Mouse (Mus musculus): Measurements from ENCODE around the gene 2010111I01Rik. TPM values are rescaled to one million over a fixed set of nuclear protein-coding genes. Genes with fewer than 3 reads are reported as not detected.

Gene 2010111I01Rik
- total RNA-seq, 2 experiments from 2014 or later, result 61.5 to 67.5 TPM

GRCm38 (mm10) chr13:63315777-63316176, 351.1 kb downstream of the 2010111I01Rik start:
- no peak for DNase-seq

GRCm38 (mm10) chr13:63316407-63316806, 351.7 kb downstream of the 2010111I01Rik start:
- DNase-seq, result no peak

- DNase-seq, result no peak
Observed at GRCm38 (mm10) chr13:63317681-63318104, 353.0 kb downstream of the 2010111I01Rik start.

- no peak for DNase-seq
Observed at GRCm38 (mm10) chr13:63319814-63320213, 355.1 kb downstream of the 2010111I01Rik start.

GRCm38 (mm10) chr13:63321689-63322088, 357.0 kb downstream of the 2010111I01Rik start:
- DNase-seq, result no peak

DNA sequence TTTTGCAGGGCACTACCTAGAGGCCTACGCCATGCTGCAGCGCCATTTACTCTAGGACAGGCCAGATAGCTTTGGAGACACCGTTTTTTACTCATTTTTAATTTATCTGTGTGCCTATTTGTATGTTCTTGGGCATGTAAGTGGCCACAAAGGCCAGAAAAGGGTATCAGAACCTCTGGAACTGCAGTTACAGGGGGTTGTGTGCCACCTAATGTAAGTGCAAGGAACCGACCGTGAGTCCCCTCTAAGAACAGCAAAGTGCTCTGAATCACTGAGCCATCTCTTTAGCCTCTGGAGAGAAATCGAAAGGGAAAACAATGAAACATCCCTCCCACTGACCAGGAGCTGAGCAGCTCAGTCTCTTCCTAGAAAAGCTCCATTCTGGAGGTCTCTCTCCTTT, 358.1 kb downstream of the 2010111I01Rik start:
- DNase-seq, result no peak

DNA sequence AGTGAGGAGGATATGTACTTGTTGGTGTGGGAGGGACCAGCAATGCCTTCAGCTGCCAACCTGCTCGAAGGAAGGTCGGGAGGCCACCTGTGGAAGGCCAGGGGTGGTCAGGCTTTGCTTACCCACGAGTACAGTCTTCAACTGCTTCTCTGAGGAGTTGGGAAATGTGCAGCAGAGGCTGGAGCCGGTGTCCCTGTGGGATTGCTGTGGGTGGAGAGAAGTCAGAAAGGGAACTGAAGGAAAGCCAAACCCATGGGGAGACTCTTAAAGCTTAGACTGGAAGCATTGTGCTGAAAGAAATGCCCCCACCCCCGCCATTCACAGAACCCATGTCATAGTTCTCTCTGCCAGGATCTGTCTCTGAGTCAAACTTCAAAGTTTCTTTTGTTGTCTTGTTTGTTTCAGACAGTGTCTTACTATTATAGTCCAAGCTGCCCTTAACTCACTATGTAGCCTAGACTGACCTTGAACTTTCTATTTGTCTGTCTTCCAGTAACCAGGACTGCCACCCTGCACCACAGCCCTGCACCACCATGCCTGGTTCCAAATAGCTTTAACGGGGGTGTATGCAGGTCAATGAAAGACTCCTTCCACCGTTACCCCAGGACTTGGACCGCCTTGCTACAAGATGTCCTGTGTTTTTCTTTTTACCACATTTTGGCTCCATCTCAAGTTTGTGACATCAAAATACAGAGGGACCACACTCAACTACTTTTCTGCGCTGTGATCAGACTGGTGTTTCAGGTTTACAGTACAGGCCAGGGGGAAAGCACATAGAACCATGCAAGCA, 358.8 kb downstream of the 2010111I01Rik start:
- DNase-seq, result no peak

DNA sequence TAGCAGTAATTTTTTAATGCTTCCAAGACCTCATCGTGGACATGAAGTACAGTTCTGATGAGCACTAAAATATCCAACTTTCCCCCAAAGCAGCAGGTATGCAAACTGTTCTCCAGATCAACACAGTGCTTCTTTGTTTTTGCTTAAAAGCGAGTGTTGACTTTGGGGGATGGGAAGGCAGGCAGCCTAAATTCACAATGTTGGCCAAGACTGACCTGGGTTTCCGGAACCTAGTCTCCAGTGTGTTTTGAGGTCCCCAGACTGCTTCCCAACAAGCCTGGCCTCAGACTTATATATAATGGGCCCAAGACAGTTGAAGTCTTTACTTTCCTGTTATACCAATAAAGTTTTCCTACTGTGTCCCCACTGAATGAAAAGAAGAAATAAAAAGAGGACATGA, 359.6 kb downstream of the 2010111I01Rik start:
- no peak for DNase-seq

GRCm38 (mm10) chr13:63324978-63325848, 360.5 kb downstream of the 2010111I01Rik start:
- no peak for DNase-seq

DNA sequence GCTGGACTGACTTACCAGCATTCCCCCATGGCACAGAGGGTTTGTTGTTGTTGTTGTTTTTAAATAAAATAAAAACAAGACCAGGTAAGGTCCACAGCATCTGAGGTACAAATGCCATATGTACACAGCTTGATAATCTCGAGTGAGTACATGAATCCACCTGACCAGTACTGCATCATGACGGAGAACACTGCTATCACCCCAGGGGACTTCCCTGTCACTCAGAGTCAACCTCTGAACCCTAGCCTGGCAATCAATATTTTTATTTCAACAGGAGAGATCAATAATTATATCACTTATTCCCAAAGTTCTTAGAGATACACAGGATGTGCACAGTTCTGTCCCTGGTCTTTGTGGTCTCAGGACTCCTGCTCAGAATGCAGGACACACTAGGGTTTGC, 361.3 kb downstream of the 2010111I01Rik start:
- DNase-seq, result no peak

- no peak for DNase-seq
Observed at GRCm38 (mm10) chr13:63330236-63330860, 365.7 kb downstream of the 2010111I01Rik start.

DNA sequence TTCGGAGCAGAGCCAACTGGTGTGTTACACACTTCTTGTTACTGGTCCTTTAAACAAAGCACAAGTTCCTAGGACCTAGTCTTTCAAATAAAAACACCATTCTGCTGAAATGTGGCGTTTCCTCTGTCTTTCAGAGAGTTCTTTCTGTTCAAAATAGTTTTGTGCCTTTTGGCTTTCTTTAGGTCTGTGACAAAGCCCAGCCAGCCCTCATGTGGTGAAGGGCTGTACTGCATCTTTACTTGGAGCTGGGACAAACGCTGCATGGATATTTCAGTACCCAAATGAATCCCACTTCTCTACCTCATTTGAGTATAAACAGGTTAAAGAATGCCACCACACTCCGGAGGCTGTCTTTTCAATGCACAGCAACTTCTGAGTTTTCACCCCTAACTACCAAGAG, 366.7 kb downstream of the 2010111I01Rik start:
- DNase-seq, result no peak

GRCm38 (mm10) chr13:63332576-63333300, 368.0 kb downstream of the 2010111I01Rik start:
- no peak for DNase-seq

GRCm38 (mm10) chr13:63335421-63336134, 370.9 kb downstream of the 2010111I01Rik start:
- DNase-seq, result no peak

DNA sequence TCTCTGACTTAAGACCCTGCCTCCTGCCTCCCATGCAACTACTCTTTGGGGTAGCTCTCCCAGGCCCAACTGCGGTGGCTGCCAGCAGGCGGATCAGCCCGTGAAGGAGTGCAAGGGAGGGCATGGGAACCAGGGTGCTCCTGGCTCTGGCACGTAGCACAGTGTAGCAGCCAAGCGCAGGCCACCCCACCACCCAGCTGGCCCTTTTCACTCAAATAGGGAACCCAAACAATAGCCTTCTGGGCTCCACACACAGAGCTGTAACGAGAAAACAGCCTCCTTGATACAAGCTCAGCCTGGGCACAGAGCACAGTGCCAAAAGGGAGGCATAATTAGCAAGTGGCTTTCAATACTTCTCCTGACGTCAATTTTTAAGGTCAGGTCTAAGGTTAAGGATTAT, 371.6 kb downstream of the 2010111I01Rik start:
- no peak for DNase-seq

DNA sequence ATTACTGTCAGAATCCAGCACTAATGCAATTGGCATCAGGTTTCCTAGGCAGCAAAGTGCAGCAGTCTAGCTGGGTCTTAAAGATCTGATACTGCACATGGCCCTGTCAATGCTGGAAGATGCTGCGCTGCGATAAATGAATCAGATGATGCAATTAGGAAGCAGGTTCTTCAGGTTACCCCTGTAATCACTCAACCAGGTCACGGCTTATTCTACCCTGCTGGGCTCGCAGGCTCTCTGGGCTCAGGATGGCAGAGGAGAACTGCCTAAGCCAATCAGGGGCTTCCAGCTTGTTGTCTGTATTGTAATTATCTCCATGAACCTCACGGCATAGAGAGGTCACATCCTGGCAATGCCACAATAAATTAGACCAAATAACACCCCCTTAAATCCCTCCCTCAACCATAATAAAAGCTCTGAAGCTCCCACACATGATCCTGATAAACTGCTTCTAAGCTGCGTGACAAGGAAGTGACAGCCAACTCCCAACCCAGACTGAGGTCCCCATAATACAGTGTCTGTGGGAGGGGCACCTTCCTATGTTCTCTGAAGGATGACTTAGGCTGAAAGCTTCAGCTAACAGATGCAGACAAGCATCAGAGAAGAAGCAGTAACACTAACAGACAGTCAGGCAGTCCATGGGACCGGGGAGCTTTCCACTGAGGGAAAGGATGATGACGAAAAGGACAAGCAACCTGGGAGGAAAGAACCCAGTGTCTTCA, 372.7 kb downstream of the 2010111I01Rik start:
- no peak for DNase-seq

DNA sequence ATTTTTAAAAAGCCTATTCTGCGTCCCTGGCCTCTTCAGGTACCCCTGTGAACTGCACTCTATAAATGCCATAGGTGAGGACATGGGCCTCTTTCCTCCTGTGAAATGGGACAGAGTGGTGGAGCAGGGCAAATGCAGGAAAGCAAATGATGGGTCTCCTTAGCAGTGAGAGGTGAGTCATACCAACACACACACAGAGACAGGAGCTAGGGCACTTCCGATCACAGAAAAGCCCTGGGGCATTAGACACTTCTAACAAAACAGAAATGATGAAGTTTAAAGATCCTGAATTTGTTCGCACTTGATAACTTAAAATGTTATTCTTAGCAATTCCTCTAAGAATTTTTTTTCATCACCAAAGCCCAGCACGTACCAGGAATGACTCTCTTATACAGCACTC, 375.3 kb downstream of the 2010111I01Rik start:
- no peak for DNase-seq

DNA sequence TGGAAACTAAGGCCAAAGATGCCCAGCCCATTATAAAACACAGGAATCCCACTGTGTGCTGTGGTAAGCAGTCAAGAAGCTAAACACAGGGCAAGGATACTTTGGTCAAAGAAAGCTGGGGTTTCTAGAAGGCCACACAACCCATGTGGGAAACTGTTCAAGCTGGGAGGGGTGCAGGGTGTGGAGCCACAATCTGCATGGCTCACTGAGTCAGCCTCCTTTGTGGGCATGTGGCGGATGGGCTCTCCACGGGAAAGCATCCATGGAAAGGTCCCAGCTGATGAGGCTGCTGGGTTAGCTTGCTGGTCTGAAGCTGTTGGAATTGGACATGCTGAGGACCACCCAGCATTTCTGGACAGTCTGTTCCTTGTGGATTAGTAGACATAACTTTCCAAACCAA, 378.1 kb downstream of the 2010111I01Rik start:
- no peak for DNase-seq

DNA sequence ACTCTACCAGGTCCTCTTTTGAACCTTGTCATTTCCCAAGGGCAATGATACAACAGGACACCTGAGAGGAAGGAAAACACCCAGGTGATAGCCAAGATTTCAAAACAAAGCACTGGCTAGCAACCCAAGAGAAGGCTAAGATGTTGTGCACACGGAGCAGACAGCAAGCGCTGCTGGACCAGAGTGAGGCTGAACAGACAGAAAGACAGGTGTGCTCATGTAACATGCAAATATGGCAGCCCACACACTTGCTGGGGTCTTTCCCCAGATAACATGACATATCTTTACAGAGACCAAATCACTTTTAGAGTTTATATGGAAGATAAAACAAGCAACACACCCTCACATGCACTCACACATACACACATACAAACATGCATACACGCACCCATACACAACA, 379.8 kb downstream of the 2010111I01Rik start:
- no peak for DNase-seq

DNA sequence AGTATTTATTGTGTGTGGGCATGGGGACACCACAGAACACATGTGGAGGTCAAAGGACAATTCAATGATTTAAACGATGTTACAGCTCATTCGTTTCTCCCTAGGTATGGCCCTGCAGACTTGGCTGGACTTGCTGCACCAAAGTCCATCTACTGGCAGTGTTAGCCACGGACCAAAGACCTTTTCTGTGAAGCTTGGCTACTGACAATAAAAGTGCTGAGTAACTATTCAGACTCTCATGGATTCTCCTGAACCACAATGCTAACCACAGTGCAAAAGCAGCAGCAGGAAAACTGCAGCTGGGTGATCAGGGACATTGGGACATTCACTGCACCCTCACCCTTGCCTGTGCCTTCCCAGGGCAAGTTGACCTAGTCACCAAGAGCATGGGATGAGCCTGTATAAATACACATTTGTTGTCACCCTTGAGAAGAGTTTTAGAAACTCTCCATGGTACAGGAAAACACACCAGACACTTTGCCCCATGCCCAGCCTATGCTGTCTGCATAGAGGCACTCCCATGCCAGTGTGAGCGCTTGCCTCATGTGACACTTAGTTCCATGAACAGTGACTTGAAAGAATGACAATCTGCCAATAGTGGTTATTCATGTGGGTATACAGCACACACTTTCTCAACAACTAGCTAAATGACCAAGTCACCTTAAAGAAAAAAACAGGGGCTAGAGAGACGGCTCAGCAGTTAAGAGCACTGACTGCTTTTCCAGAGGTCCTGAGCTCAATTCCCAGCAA, 381.0 kb downstream of the 2010111I01Rik start:
- DNase-seq, result no peak
